Mouse (Mus musculus) MEL (cell line): ENCODE data around the gene Olfr550. TPM values are rescaled to one million over a fixed set of nuclear protein-coding genes. Genes with fewer than 3 reads are reported as not detected.
"Not testable (repeated sequence)": the region's sequence is repeated elsewhere in the genome, so short reads cannot be mapped to it uniquely, and the experiment has no call there.

Experiments
- DNase-seq: peaks from one replicate; pipeline ENCODE4 v3.0.0; 2011; ENCODE audit warnings: low read depth, low spot score
- H3K27ac ChIP-seq: 2 replicates; pipeline ENCODE4 v1.5.1; 2012; ENCODE audit warnings: low read depth, mild to moderate bottlenecking, control low read depth, low read length, moderate library complexity; ENCODE audit not compliant: control insufficient read depth
- H3K27me3 ChIP-seq, 2 experiments: fragments of 150-350 bp in 1 of 2; sonication (generic) in 1 of 2; 2 replicates each; pipeline ENCODE4 v1.6.1; 2012; ENCODE audit warnings: low read length in 2 of 2, mild to moderate bottlenecking in 2 of 2, improper control_type of control experiment in 1 of 2, moderate library complexity in 1 of 2; ENCODE audit not compliant: insufficient read depth in 2 of 2, control insufficient read depth in 1 of 2
- H3K36me3 ChIP-seq, 2 experiments: 2 replicates each; pipeline ENCODE4 v1.6.1; 2012 to 2014; ENCODE audit warnings: low read length in 2 of 2, improper control_type of control experiment in 1 of 2, inconsistent platforms in 1 of 2, mild to moderate bottlenecking in 1 of 2; ENCODE audit not compliant: insufficient read depth in 2 of 2, control insufficient read depth in 1 of 2
- H3K4me1 ChIP-seq, 2 experiments: fragments of 150-350 bp in 1 of 2; sonication (generic) in 1 of 2; 2 replicates each; pipeline ENCODE4 v1.6.1; 2012; ENCODE audit warnings: low read length in 2 of 2, improper control_type of control experiment in 1 of 2, mild to moderate bottlenecking in 1 of 2; ENCODE audit not compliant: insufficient read depth in 2 of 2, control insufficient read depth in 1 of 2
- H3K4me3 ChIP-seq, 2 experiments: fragments of 150-350 bp in 1 of 2; sonication (generic) in 1 of 2; 2 replicates each; pipeline ENCODE4 v1.5.1; 2012; ENCODE audit warnings: low read depth in 2 of 2, low read length in 2 of 2, mild to moderate bottlenecking in 2 of 2, moderate library complexity in 2 of 2, control low read depth in 1 of 2, improper control_type of control experiment in 1 of 2; ENCODE audit not compliant: control insufficient read depth in 1 of 2, insufficient read depth in 1 of 2
- H3K79me2 ChIP-seq: 2 replicates; pipeline ENCODE4 v1.6.1; 2012; ENCODE audit warnings: mild to moderate bottlenecking, low read length, moderate library complexity; ENCODE audit not compliant: control insufficient read depth, poor library complexity, insufficient read depth
- H3K9ac ChIP-seq: 2 replicates; pipeline ENCODE4 v1.6.1; 2012; ENCODE audit warnings: low read depth, mild to moderate bottlenecking, control low read depth, low read length, moderate library complexity; ENCODE audit not compliant: control insufficient read depth, poor library complexity, severe bottlenecking
- H3K9me3 ChIP-seq: fragments of 150-350 bp; sonication (generic); replicated peaks from 2 replicates; pipeline ENCODE4 v1.6.1; 2012; ENCODE audit warnings: mild to moderate bottlenecking, low read length, improper control_type of control experiment, moderate library complexity; ENCODE audit not compliant: insufficient read depth
- CHD2 ChIP-seq: IDR thresholded peaks from 2 replicates; pipeline ENCODE4 v1.6.1; 2011; ENCODE audit warnings: low read length, improper control_type of control experiment
- EP300 ChIP-seq, 2 experiments: IDR thresholded peaks; 2 replicates each; pipeline ENCODE4 v1.6.1; 2011; ENCODE audit warnings: improper control_type of control experiment in 2 of 2, low read length in 2 of 2, low read depth in 1 of 2, mild to moderate bottlenecking in 1 of 2
- GABPA ChIP-seq: IDR thresholded peaks from 2 replicates; pipeline ENCODE4 v1.6.1; 2012; ENCODE audit warnings: low read depth, mild to moderate bottlenecking, inconsistent platforms, low read length, improper control_type of control experiment, moderate library complexity
- GATA1 ChIP-seq: IDR thresholded peaks from 2 replicates; pipeline ENCODE4 v1.6.1; 2011; ENCODE audit warnings: low read depth, low read length, improper control_type of control experiment
- HCFC1 ChIP-seq: IDR thresholded peaks from 2 replicates; pipeline ENCODE4 v1.6.1; 2012; ENCODE audit warnings: low read depth, mild to moderate bottlenecking, inconsistent platforms, low read length, improper control_type of control experiment, moderate library complexity
- MAFK ChIP-seq: IDR thresholded peaks from 2 replicates; pipeline ENCODE4 v1.6.1; 2011; ENCODE audit warnings: low read depth, mild to moderate bottlenecking, low read length, improper control_type of control experiment, borderline replicate concordance
- MYB ChIP-seq: IDR thresholded peaks from 2 replicates; pipeline ENCODE4 v1.6.1; 2011; ENCODE audit warnings: mild to moderate bottlenecking, low read depth, low read length, improper control_type of control experiment
- MYC ChIP-seq: IDR thresholded peaks from 2 replicates; pipeline ENCODE4 v1.6.1; 2011; ENCODE audit warnings: low read depth, mild to moderate bottlenecking, low read length, improper control_type of control experiment, moderate library complexity
- NELFE ChIP-seq: IDR thresholded peaks from 2 replicates; pipeline ENCODE4 v1.6.1; 2011; ENCODE audit warnings: low read depth, low read length, improper control_type of control experiment
- POLR2A ChIP-seq, 2 experiments: IDR thresholded peaks; 2 replicates each; pipeline ENCODE4 v1.6.1; 2011 to 2012; ENCODE audit warnings: low read length in 2 of 2, mild to moderate bottlenecking in 2 of 2, control low read depth in 1 of 2, improper control_type of control experiment in 1 of 2, low read depth in 1 of 2, moderate library complexity in 1 of 2; ENCODE audit not compliant: control insufficient read depth in 1 of 2, insufficient read depth in 1 of 2, poor library complexity in 1 of 2
- SIN3A ChIP-seq: IDR thresholded peaks from 2 replicates; pipeline ENCODE4 v1.6.1; 2012; ENCODE audit warnings: low read length, improper control_type of control experiment, inconsistent platforms
- TAL1 ChIP-seq: IDR thresholded peaks from 2 replicates; pipeline ENCODE4 v1.6.1; 2012; ENCODE audit warnings: mild to moderate bottlenecking, inconsistent platforms, low read length, moderate library complexity, mixed read lengths
- TCF12 ChIP-seq: IDR thresholded peaks from 2 replicates; pipeline ENCODE4 v1.6.1; 2014; ENCODE audit warnings: low read depth, mild to moderate bottlenecking, inconsistent platforms, low read length, improper control_type of control experiment, moderate library complexity
- USF1 ChIP-seq: IDR thresholded peaks from 2 replicates; pipeline ENCODE4 v1.6.1; 2014; ENCODE audit warnings: low read depth, mild to moderate bottlenecking, inconsistent platforms, low read length, improper control_type of control experiment, moderate library complexity
- ZKSCAN1 ChIP-seq: IDR thresholded peaks from 2 replicates; pipeline ENCODE4 v1.6.1; 2012; ENCODE audit warnings: low read depth, mild to moderate bottlenecking, inconsistent platforms, low read length, improper control_type of control experiment, moderate library complexity
- ZNF384 ChIP-seq: IDR thresholded peaks from 2 replicates; pipeline ENCODE4 v1.6.1; 2012; ENCODE audit warnings: low read depth, mild to moderate bottlenecking, inconsistent platforms, low read length, improper control_type of control experiment
- polyA plus RNA-seq, 2 experiments: library from polyadenylated mRNA; stranded (reverse) in 1 of 2; unstranded in 1 of 2; fragments of >175 nt in 1 of 2; fragments of >200 nt in 1 of 2; gene quantifications; 2 replicates each; pipeline versions ENCODE4 v1.2.1 to v1.2.4; 2012; ENCODE audit warnings: low replicate concordance in 2 of 2, low read depth in 1 of 2; ENCODE audit not compliant: insufficient read length in 2 of 2, insufficient read depth in 1 of 2, missing spikeins in 1 of 2
- total RNA-seq: library from RNA; depleted of rRNA; stranded (reverse); fragments of 300-350 nt; gene quantifications from 2 replicates; pipeline ENCODE4 v1.2.3, GENCODE M21; 2012

Olfr550 gene
- total and polyA plus RNA-seq, 3 experiments, result not detected

DNA sequence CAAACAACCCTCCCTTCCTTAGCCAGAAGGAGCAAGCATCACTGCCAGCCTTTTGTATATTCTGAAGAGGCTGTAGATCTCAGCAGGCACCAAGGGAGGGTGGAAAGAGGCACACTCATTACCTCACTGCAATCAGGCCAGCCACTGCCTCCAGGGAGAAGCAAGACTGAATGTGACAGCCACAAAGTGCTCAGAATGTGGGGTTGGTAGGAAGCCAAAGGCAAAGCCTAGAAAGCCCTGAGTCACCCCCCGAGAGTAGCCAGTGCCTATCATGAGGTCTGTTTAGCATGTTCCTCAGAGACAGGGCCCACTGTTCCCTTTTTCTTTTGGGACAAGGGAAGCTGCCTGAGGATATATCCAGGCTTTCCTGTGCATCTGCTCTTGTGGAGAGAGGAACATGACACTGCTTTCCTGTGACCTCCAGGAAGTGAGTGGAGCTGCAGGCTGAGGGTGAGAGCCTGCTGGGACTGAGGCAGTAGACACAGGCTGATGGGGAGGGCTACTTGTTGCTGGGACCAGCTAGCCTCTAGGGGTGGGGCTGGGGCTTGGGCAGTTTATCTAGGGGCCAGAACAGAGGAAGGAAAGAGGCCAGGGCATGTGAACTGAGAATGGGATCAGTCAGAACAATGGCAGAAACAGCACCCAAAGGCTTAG, 26.3 kb downstream of the Olfr550 start, which contains the start of gene Olfr552:
Gene Olfr552, plus strand, starts transcription at position 393 of the 654 bp plus-strand sequence.
- DNase-seq, result no peak
- Histone ChIP-seq H3K4me1 (no peaks in the 10 kb centered on the region), H3K27me3 (no peaks in the 10 kb centered on the region; a peak in 1 of 4 replicates), H3K9ac (no peak within 1 kb of the TSS), H3K4me3 (no peak within 1 kb of the TSS), H3K36me3 (no peaks in the 10 kb centered on the region)
- TF ChIP-seq HCFC1 (no peak), TAL1 (no peak), ZKSCAN1 (no peak), POLR2A (IDR thresholded peaks at IDR 0.05; ENCODE audit: control insufficient read depth in 1 of 2, insufficient read depth in 1 of 2, low read depth in 1 of 2, low read length in 2 of 2, poor library complexity in 1 of 2) (no peak), ZNF384 (no peak), NELFE (no peak), USF1 (no peak), CHD2 (no peak), SIN3A (no peak)
- TF ChIP-seq, all 39 proteins: peak for 0
- no peaks in the 10 kb centered on the region for H3K79me2 ChIP-seq
- H3K9me3 ChIP-seq, result no peaks in the 10 kb centered on the region
- no peak within 1 kb of the TSS for H3K27ac ChIP-seq

DNA sequence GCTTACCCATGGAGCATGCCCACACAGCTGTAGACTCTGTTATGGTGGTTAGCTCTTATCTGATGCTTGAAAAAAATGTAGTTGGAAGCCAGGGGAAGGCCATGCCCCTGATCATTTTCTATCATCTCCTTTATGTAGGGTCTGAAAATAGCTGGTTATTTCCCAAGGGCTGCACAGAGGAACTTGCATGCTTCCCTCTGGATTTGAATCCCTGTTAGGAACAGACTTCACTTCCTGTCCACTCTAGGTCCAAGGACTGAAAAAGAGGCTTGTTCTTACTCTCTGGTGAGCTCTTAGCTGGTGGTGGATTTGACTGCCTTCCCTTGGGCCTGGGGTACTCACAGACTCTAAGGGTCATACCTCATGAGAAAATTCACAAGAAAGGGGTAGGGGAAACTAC, 46.9 kb downstream of the Olfr550 start, which contains the start of gene Olfr553:
Gene Olfr553, minus strand, starts transcription at position 101 of the 400 bp plus-strand sequence.
- Histone ChIP-seq H3K4me3 (no peak within 1 kb of the TSS), H3K36me3 (no peaks in the 10 kb centered on the region), H3K79me2 (no peaks in the 10 kb centered on the region), H3K27ac (no peak within 1 kb of the TSS), H3K4me1 (no peaks in the 10 kb centered on the region), H3K27me3 (no peaks in the 10 kb centered on the region; a peak in 2 of 4 replicates), H3K9me3 (no peaks in the 10 kb centered on the region), H3K9ac (no peak within 1 kb of the TSS)
- no peak for TF ChIP-seq MAFK
- no peak for TF ChIP-seq EP300 (IDR thresholded peaks at IDR 0.05; ENCODE audit: low read depth in 1 of 2, low read length in 2 of 2)
- TF ChIP-seq ZNF384, result 0 out of 2 replicates have a peak, but pooled peaks have one; percentile 18
- DNase-seq, result no peak

DNA sequence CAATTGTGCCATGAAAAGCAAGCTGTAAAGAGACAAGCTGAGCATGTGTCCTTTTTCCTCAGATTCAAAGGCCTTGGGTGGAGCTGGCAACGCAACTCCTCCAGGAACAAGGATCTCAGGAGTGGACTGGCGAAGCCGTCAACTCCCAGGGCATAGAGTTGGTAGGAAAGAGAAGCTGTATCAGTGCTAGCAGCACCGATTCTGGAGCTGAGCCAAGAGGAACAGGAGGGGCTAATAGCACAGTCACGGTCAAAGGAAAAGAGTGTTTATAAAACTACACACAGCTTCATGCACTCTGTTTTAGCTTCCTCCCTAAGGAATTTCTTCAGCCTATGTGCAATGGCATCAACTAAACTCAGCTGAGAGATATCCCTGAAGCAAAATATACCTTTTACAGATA, 48.4 kb downstream of the Olfr550 start:
- Histone ChIP-seq H3K27ac (no peak overlapping the region), H3K36me3 (no peaks in the 10 kb centered on the region), H3K4me1 (no peaks in the 10 kb centered on the region), H3K27me3 (no peaks in the 10 kb centered on the region; a peak in 2 of 4 replicates), H3K79me2 (no peaks in the 10 kb centered on the region), H3K4me3 (no peak overlapping the region), H3K9ac (no peak overlapping the region), H3K9me3 (no peaks in the 10 kb centered on the region)
- peak; percentile 55 for DNase-seq
- TF ChIP-seq MAFK, result no peak
- no peak for TF ChIP-seq TCF12
- TF ChIP-seq GABPA, result no peak
- no peak for TF ChIP-seq EP300 (IDR thresholded peaks at IDR 0.05; ENCODE audit: low read depth in 1 of 2, low read length in 2 of 2)
- no peak for TF ChIP-seq MYB
- no peak for TF ChIP-seq MYC
- no peak for TF ChIP-seq CHD2
- TF ChIP-seq USF1, result no peak
- TF ChIP-seq ZKSCAN1, result no peak
- no peak for TF ChIP-seq GATA1

DNA sequence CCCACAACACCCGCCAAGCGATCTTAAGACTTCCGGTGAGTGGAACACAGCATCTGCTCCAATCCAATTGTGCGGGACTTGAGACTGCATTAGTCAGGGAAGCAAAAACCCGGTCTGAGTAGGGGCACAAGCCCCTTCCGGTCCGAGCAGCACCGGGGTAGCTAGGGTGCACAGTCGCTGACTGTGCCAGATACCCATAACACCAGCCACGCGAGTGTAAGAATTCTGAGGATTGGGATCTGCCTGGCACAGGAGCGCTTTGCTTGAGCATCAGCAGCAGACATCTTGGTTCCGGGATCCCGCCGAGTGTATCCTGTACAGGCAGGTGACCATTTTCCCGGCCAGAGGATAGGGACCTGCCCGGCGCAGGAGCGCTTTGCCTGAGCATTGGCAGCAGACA, 49.1 kb downstream of the Olfr550 start:
- H3K27me3 ChIP-seq, result not testable (repeated sequence)

More for the DNA sequence above, 49.1 kb downstream of the Olfr550 start:
- H3K4me3 ChIP-seq, H3K9ac ChIP-seq, H3K4me1 ChIP-seq, H3K9me3 ChIP-seq, H3K36me3 ChIP-seq, H3K79me2 ChIP-seq, H3K27ac ChIP-seq, DNase-seq: not testable (repeated sequence)
